Mouse (Mus musculus): ENCODE measurements around the gene Lrg1.

Lrg1 gene

GRCm38 (mm10) chr17:56136558-56136957 is 14.8 kb upstream of the Lrg1 start:
- no peak for ATAC-seq (ENCODE audit: low TSS enrichment)

DNA sequence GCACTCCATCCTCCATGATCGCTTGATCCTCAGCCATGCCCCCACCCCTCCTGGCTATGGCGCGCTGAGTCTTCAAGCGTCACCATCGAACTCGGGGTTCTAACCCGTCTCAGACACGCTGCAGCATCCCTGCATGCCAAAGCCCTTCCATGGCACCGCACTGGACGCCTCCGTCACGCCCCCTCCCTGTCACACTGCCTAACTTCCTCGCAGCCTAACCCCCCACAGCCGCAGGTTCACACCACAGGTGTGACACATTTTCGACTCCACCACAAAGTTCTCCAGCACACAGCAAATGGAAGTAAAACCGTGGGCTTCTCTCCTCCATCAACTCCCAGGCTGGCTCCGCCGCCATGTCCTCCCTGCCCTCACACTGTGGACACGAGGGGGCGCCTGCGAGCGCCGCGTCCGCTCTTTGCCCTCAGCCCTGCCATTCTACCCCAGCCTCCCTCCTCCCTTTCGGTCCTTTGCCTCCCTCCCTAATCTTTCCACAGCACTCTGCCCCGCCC is 12.7 kb upstream of the Lrg1 start:
- ATAC-seq (ENCODE audit: low TSS enrichment) = peak; percentile 41; the same call in 1 of the 2 replicates

- no peak for ATAC-seq (ENCODE audit: low TSS enrichment)
These were observed 11.9 kb upstream of the Lrg1 start for GRCm38 (mm10) chr17:56133457-56134363.

DNA sequence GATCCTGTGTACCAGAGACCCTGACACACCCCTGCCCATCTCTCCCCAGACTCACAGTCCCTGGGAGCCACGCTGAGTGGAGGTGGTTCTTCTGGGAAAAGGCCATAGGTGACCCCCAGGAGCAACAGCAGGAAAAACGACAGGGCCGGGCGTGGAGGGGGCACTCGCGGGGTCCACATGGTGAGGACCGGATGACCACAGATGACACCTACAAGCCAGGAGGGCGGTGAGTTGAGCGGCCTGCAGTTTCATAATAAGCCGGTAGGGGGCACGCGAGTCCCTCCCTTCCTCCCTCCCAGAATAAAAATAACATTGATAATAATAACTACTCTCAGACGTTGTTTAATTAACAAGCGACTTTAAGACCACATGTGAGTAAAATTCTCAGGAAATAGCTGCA is 10.9 kb upstream of the Lrg1 start:
- ATAC-seq (ENCODE audit: low TSS enrichment) = no peak

- no peak for ATAC-seq (ENCODE audit: low TSS enrichment)
These were observed 10.0 kb upstream of the Lrg1 start for GRCm38 (mm10) chr17:56131814-56132213.

DNA sequence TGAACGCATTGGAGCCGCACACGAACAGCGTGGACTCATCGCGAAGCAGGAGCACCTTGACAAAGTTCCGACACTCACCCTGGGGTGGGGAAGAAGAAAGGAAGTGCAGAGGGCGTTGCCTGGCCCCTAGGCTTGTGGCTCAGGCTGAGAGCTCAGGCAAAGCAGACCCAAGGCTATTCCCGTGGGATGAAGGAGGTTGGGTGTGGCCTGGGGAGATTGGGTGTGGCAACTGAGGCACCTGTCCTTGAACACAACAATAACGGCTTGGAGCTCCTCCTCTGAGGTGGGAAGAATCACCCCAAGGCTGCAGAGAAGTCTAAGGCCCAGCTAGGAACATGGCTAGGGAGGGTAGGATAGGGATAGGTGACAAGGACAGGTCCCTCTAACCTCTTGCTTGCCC is 9.3 kb upstream of the Lrg1 start:
- ATAC-seq (ENCODE audit: low TSS enrichment) = no peak

GRCm38 (mm10) chr17:56128246-56128645 is 6.4 kb upstream of the Lrg1 start:
- ATAC-seq (ENCODE audit: low TSS enrichment) = no peak

DNA sequence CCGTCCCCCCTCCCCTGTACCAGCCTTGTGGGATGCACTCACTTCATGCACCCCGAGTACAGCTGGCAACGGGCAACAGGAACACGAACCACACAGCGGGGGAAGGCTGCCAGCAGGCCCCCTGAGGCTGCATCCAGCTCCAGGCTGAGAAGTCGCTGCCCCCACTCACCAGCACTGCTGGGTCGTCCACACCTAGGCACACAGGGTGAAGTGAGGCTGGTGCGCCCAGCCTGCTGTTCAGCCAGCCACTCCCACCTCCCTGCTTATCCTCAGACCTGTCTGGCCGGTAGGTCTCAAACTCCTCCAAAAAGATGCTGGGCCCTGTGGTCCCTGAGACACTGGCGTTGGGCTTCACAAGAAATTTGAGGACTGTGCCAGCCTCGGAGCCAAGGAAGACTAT is 4.4 kb upstream of the Lrg1 start:
- no peak for ATAC-seq (ENCODE audit: low TSS enrichment)

DNA sequence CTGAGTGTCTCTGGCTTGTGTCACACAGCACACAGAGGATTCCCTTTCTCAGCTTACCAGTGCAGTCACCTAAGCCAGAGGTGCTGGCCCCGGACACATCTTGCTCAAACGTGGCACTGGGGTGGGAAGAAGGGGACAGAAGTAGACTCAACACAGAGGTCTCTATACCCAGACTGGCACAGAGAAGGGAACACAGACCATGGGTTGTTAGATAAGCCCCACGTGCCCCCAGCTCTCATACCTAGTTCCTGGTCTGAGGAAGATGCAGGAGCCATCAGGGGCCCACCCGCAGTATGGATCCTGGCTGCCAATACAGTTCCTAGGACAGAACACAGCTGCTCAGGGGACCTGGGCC is 3.5 kb upstream of the Lrg1 start:
- no peak for ATAC-seq (ENCODE audit: low TSS enrichment)

- peak; percentile 28; the same call in 1 of the 2 replicates for ATAC-seq (ENCODE audit: low TSS enrichment)
These were observed 2.8 kb upstream of the Lrg1 start for GRCm38 (mm10) chr17:56124377-56125275.

DNA sequence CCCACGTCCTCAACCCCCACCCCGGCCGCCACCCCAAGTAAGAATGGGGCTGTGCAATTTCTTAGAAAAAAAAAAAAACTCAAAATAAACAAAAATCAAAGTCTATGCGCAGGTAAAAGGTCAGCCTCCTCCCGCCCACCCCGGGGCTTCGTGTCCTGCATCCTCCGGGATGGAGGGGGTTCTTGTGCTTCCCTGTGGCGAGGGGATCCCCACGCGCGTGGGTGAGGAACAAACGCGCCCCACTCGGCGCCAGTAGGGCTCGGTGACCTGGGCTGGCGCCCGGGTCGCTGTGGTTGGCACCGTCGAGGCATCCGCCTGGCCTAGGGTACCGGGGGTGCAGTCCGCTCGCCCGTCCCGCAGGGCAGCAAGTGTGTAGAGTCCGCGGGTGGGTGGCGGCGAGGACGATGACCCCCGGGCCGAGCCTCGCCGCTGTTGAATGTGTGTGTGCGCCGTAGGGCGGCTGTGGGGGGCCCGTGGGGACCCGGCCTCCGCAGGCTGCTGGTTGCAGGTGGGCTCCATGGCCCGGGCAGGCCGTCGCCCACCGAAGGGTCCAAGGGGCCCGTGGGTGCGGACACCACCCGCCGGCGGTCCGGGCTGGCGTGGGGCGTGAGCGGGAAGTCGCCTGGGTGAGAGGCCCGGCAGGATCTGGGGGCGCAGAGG is 2.0 kb upstream of the Lrg1 start:
- ATAC-seq (ENCODE audit: low TSS enrichment) = no peak

DNA sequence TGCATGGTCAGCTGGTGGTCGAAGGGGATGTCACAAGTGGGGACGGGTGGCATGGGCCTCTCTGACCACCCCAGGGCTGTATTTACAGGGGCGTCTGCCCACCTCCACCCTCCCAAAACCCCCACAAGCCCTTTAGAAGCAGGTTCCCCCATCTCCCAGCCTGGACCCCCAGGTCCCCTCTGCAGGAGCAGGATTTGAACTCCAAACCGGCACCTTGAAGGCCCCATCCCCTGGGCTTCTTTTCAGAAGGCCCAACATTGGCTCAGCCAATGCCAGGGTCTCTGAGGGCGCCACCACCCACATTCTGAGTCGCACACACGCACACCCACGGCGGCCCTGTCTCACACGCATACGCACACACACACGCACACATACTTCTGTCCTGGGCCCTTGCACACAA is 1.4 kb upstream of the Lrg1 start:
- ATAC-seq (ENCODE audit: low TSS enrichment) = no peak

GRCm38 (mm10) chr17:56119981-56120880 is 1.6 kb downstream of the Lrg1 start:
- 0 out of 2 replicates have a peak, but pooled peaks have one; percentile 11 for ATAC-seq (ENCODE audit: low TSS enrichment)

DNA sequence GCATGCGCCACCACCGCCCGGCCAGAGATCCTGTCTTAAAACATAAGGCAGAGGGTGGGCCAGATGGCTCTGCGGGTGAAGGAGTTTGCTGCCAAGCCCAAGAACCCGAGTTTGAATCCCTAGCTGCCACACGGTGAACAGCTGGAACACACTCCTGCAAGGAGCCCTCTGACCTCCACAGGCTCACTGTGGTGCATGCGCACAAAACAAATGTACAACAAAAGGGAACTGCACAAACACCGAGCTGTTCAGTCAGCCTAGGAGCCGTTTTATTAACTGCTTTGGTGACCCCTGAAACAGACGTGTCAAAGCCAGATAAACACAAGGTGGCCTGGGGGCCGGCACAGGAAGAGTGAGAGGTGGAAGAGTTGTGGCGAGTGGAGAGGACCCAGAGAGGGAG is 2.4 kb downstream of the Lrg1 start:
- no peak for ATAC-seq (ENCODE audit: low TSS enrichment)

DNA sequence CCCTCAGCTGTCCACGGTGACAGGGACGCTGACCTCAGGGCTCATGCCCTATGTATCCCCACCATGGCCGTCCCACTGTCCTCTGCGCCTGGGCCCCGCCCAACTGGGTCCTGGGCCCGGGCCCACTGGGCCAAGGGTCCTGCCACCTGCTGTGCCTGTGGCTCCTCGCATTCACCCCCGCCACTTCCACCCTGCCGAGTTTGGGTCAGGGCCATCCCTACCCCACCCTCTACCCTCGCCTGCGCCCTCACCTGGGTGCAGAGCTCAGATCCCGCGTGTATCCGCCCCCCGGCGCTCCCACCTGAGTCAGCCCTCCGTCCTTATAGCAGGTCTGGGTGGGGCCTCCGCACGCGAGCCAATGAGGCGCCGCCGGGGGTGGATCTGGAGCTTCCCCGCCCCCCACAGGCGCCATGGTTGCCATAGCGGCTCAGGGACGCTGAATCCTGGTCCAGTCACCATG is 4.5 kb downstream of the Lrg1 start, which contains the start of gene Plin5:
TSS of gene Plin5 (minus strand) at position 346 of the 460 bp plus-strand sequence.
- ATAC-seq (ENCODE audit: low TSS enrichment) = 0 out of 2 replicates have a peak, but pooled peaks have one; percentile 24

DNA sequence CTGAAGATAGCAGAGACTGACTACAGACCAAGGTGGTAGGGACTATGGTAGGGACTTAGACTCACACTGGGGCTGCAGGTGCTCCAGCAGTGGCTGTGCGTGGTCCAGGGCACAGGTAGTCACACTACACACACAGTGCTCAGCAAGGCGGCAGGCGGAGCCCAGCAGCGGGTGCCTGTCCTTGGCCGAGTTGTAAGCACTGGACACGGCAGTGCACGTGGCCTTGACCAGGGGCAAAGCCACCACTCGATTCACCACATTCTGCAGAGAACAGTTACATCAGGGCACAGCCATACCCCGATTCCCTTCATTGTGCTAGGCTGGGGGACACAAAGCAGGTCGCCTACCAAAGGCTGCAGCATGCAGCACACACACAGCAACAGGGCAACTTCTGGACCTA is 5.6 kb downstream of the Lrg1 start:
- ATAC-seq (ENCODE audit: low TSS enrichment) = no peak

GRCm38 (mm10) chr17:56112743-56113142 is 9.1 kb downstream of the Lrg1 start:
- no peak for ATAC-seq (ENCODE audit: low TSS enrichment)

GRCm38 (mm10) chr17:56111864-56112263 is 9.9 kb downstream of the Lrg1 start:
- ATAC-seq (ENCODE audit: low TSS enrichment) = no peak

GRCm38 (mm10) chr17:56111021-56111420 is 10.8 kb downstream of the Lrg1 start:
- ATAC-seq (ENCODE audit: low TSS enrichment) = no peak

DNA sequence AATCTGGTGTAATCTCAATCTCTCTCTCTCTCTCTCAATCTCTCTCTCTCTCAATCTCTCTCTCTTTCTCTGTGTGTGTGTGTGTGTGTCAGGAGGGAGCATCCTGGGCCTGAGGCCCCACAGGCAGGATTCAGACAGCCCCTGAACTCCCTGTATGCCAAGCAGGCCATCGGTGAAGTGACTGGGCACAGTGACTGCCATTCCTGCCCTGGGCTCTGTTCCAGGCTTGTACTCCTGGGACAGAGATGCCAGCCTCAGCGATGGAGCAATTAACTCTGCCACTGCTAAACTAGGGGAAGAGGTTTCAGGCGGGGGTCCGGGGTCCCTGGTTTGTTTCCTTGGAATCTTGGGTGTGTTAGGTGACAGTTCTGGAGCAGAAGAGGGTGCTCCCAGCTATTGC is 11.2 kb downstream of the Lrg1 start:
- ATAC-seq (ENCODE audit: low TSS enrichment) = no peak

Measured in frontal cortex, adult (tissue).